Mouse (Mus musculus): ENCODE results near the gene Gm20388.
"Not testable (repeated sequence)": the region's sequence is repeated elsewhere in the genome, so short reads cannot be mapped to it uniquely, and the experiment has no call there.

Gene Gm20388

GRCm38 (mm10) chr8:124140868-124141431 lies 4230.3 kb downstream of the Gm20388 start:
- no peak for DNase-seq (ENCODE audit: low spot score)

- DNase-seq (ENCODE audit: low spot score): no peak
Observed at GRCm38 (mm10) chr8:124141681-124142391, 4231.2 kb downstream of the Gm20388 start.

- no peak for DNase-seq (ENCODE audit: low spot score)
Observed at GRCm38 (mm10) chr8:124143003-124143402, 4232.4 kb downstream of the Gm20388 start.

GRCm38 (mm10) chr8:124143871-124144618 lies 4233.4 kb downstream of the Gm20388 start:
- DNase-seq (ENCODE audit: low spot score): no peak

- DNase-seq (ENCODE audit: low spot score): no peak
Observed at GRCm38 (mm10) chr8:124144619-124144980, 4234.0 kb downstream of the Gm20388 start.

GRCm38 (mm10) chr8:124146286-124146685 lies 4235.6 kb downstream of the Gm20388 start:
- DNase-seq (ENCODE audit: low spot score): no peak

GRCm38 (mm10) chr8:124150009-124150408 lies 4239.4 kb downstream of the Gm20388 start:
- DNase-seq (ENCODE audit: low spot score): no peak

GRCm38 (mm10) chr8:124150536-124150935 lies 4239.9 kb downstream of the Gm20388 start:
- no peak for DNase-seq (ENCODE audit: low spot score)

GRCm38 (mm10) chr8:124151881-124152280 lies 4241.2 kb downstream of the Gm20388 start:
- DNase-seq (ENCODE audit: low spot score): no peak

- no peak for DNase-seq (ENCODE audit: low spot score)
Observed at GRCm38 (mm10) chr8:124152771-124153170, 4242.1 kb downstream of the Gm20388 start.

GRCm38 (mm10) chr8:124156324-124156723 lies 4245.7 kb downstream of the Gm20388 start:
- DNase-seq (ENCODE audit: low spot score): no peak

- DNase-seq (ENCODE audit: low spot score): no peak
Observed at GRCm38 (mm10) chr8:124161683-124162082, 4251.0 kb downstream of the Gm20388 start.

- DNase-seq (ENCODE audit: low spot score): no peak
Observed at GRCm38 (mm10) chr8:124163258-124163657, 4252.6 kb downstream of the Gm20388 start.

GRCm38 (mm10) chr8:124169749-124170148 lies 4259.1 kb downstream of the Gm20388 start:
- DNase-seq (ENCODE audit: low spot score): no peak

- no peak for DNase-seq (ENCODE audit: low spot score)
Observed at GRCm38 (mm10) chr8:124170671-124171070, 4260.0 kb downstream of the Gm20388 start.

- DNase-seq (ENCODE audit: low spot score): no peak
Observed at GRCm38 (mm10) chr8:124171557-124172528, 4261.2 kb downstream of the Gm20388 start.

GRCm38 (mm10) chr8:124173688-124174087 lies 4263.0 kb downstream of the Gm20388 start:
- DNase-seq (ENCODE audit: low spot score): no peak

GRCm38 (mm10) chr8:124176133-124176532 lies 4265.5 kb downstream of the Gm20388 start:
- no peak for DNase-seq (ENCODE audit: low spot score)

GRCm38 (mm10) chr8:124177092-124177491 lies 4266.5 kb downstream of the Gm20388 start:
- DNase-seq (ENCODE audit: low spot score): not testable (repeated sequence)

- no peak for DNase-seq (ENCODE audit: low spot score)
Observed at GRCm38 (mm10) chr8:124180681-124181445, 4270.2 kb downstream of the Gm20388 start.

- DNase-seq (ENCODE audit: low spot score): no peak
Observed at GRCm38 (mm10) chr8:124181751-124182150, 4271.1 kb downstream of the Gm20388 start.

Measured in ovary, postnatal 14 days (tissue).